Mouse (Mus musculus) kidney, postnatal 36 days (tissue): Measurements from ENCODE around the gene Naa80.
"Not testable (repeated sequence)": the region's sequence is repeated elsewhere in the genome, so short reads cannot be mapped to it uniquely, and the experiment has no call there.

ENCODE experiments used
- DNase-seq, 2 experiments: peaks; one replicate each; pipeline ENCODE4 v3.0.0; 2021 to 2022; ENCODE audit warnings: mixed read lengths in 2 of 2

Gene Naa80

GRCm38 (mm10) chr9:107573774-107574173, 4.9 kb upstream of the Naa80 start:
- DNase-seq = not testable (repeated sequence)

GRCm38 (mm10) chr9:107575579-107576356, 2.9 kb upstream of the Naa80 start:
- peak in 1 of 2 experiments; percentile 60 for DNase-seq

- peak; percentile 90 to 93 for DNase-seq
Measured at GRCm38 (mm10) chr9:107576357-107577107, 2.2 kb upstream of the Naa80 start, which contains the start of gene Hyal1. TSS of gene Hyal1 (plus strand) at chr9:107576927.

- DNase-seq = no peak
Measured at GRCm38 (mm10) chr9:107577871-107578270, 816 bp upstream of the Naa80 start.

- no peak for DNase-seq
Measured at GRCm38 (mm10) chr9:107579023-107579900, 575 bp downstream of the Naa80 start.

- peak; percentile 95 to 97 for DNase-seq
Measured at GRCm38 (mm10) chr9:107580501-107581317, 2.0 kb downstream of the Naa80 start, which contains the start of gene Hyal3. TSS of gene Hyal3 (plus strand) at chr9:107580818.

- no peak for DNase-seq
Measured at GRCm38 (mm10) chr9:107581584-107581983, 2.9 kb downstream of the Naa80 start.

- peak in 1 of 2 experiments; percentile 51 for DNase-seq
Measured at GRCm38 (mm10) chr9:107582509-107583062, 3.9 kb downstream of the Naa80 start.

- no peak for DNase-seq
Measured at GRCm38 (mm10) chr9:107583174-107583573, 4.5 kb downstream of the Naa80 start.

- DNase-seq = no peak
Measured at GRCm38 (mm10) chr9:107586504-107586903, 7.8 kb downstream of the Naa80 start.

GRCm38 (mm10) chr9:107586974-107587832, 8.5 kb downstream of the Naa80 start, which contains the start of gene Ifrd2:
TSS of gene Ifrd2 (plus strand) at chr9:107587642.
- peak; percentile 98 to 100 for DNase-seq

GRCm38 (mm10) chr9:107587833-107588639, 9.3 kb downstream of the Naa80 start:
- DNase-seq = peak in 1 of 2 experiments; percentile 79

GRCm38 (mm10) chr9:107590058-107590772, 11.5 kb downstream of the Naa80 start:
- peak; percentile 83 to 84 for DNase-seq

GRCm38 (mm10) chr9:107590773-107591060, 12.0 kb downstream of the Naa80 start:
- DNase-seq = peak in 1 of 2 experiments; percentile 87

GRCm38 (mm10) chr9:107593101-107593976, 14.7 kb downstream of the Naa80 start:
- peak; percentile 86 to 91 for DNase-seq

- DNase-seq = peak in 1 of 2 experiments; percentile 59
Measured at GRCm38 (mm10) chr9:107594281-107595062, 15.8 kb downstream of the Naa80 start.
